Mouse (Mus musculus) cerebellum, adult 9-11 months (tissue): Measurements from ENCODE around the gene Ube2l6.
"Not testable (repeated sequence)": the region's sequence is repeated elsewhere in the genome, so short reads cannot be mapped to it uniquely, and the experiment has no call there.

Experiments used
- DNase-seq: peaks from one replicate; pipeline ENCODE4 v3.0.0; 2022

Ube2l6 gene

GRCm38 (mm10) chr2:84793871-84794270, 4.8 kb upstream of the Ube2l6 start:
- DNase-seq = no peak

- peak; percentile 87 for DNase-seq
Observed at GRCm38 (mm10) chr2:84797833-84798492, 665 bp upstream of the Ube2l6 start.

DNA sequence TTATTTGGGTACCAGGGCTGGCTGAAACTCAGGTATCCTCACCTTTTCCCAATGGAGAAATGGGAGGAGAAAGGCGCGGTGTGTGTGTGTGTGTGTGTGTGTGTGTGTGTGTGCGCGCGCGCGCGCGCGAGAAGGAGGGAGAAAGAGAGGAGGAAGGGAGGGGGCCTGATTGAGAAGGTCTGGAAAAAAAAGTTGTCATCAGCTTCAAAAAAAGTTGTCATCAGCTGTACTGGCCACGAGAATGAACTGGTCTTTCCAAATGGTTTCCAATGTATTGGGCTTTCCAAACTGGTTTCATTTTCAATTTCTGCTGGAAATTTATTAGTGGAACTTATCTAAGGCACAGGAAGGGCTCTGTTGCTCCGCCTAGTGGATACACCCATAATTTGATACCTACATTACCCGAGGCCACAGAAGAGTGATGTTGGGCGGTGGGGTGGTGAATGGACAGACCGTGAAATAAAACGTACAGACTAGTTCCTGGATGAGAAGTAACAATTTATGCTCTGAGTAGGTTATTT, 473 bp downstream of the Ube2l6 start:
- peak; percentile 76 for DNase-seq

- no peak for DNase-seq
Observed at GRCm38 (mm10) chr2:84800304-84800703, 1.7 kb downstream of the Ube2l6 start.

GRCm38 (mm10) chr2:84801223-84801622, 2.6 kb downstream of the Ube2l6 start:
- DNase-seq = not testable (repeated sequence)

DNA sequence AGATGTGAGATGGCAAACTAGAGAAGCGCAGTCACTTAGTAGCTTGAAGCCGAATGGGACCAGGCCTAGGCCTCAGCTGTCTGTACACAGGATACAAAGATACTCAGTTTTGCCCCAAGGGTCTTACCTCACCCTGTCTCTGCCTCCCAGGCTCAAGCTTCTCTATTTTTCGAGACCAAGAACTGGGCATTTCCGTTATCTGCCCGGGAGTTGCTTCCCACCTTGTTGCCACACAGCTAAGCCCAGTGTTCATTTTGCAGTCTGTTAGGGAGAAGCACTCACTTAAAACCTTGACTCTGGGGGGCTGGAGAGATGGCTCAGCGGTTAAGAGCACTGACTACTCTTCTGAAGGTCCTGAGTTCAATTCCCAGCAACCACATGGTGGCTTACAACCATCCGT, 5.3 kb downstream of the Ube2l6 start:
- DNase-seq = no peak

DNA sequence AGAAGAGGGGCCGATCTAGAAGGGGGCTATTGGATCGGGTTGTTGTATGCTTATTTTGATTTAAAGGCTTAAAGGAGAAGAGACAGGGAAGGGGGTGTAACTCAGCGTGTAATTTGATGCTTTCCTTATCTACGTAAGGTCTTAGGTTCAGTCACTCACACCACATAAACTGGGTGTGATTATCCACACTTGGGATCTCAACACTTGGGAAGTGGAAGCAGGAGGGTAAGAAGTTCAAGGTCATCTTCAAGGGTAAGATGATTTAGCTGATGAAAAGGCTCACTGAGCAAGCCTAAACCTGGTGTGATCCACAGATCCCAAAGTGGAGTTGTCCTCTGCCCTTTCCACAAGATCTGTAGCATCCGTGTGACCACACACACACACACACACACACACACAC, 7.9 kb downstream of the Ube2l6 start:
- no peak for DNase-seq

DNA sequence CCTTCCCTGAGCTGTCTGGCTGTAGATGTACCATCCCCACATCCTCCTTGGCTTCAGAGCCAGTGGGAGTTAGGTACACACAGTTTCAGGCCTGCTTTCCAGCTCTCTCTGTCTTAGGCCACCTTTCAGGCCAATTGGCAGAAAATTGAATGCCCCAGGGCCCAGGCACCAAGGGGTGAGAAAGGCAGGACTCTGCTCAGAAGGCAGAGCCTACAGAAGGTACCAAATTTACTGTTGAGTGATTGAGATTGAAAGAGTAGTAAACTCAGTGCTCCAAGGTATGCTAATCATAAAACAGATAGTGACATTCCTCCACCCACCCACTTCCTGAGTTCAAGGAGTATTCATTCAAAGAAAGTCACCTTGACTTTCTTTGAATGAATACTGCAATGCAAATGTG, 10.7 kb downstream of the Ube2l6 start:
- no peak for DNase-seq

DNA sequence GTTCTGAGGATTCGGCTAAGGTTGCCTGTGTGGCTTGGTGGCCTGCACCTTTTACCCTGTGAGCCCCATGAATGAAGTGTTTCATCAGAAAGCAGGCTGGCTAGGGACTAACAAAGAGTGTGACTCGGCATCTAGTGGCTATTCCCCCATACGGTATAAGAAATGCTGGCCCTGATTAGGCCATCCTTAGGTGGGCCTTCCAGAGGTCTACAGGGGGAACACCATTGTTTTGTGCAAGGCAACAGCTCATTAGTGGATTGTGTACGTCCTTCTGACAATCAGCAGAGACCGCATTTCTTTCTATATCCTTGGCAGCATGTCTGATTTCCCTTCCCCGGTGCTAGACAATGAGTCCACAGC, 11.9 kb downstream of the Ube2l6 start:
- DNase-seq = no peak

DNA sequence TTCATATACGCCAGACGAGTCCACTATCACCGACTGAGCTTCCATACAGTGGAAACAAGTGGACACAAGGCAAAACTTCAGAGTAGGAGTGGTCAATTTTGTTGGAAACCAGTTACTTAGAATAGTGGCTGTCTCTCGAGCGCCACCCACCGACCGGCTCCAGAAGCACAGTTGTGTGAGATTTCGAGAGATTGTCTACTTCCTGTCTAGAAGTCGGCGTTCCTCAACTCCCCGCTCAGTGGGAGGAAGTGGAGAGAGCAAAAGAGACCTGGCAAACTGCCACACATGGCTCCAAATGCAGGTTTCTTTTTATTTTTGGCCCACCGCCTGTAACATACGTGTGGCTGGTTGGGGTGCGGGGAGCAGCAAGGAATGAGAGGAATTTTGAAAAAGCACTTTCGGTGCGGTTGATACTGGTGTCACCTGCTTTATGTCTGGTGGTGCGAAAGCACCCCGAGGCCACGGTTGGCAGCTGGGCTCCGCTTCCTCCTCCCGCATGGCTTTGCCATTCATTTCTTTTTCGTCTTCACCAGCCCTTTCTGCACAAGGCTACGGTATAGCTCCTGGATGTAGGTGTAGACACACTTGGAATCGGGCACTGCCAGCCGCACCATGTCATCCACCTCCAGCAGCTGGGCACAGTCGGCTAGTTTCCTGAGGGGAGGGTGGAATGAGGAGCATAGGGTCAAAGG, 12.4 kb downstream of the Ube2l6 start:
- DNase-seq = peak; percentile 80

- no peak for DNase-seq
Observed at GRCm38 (mm10) chr2:84811880-84812279, 13.3 kb downstream of the Ube2l6 start.

- no peak for DNase-seq
Observed at GRCm38 (mm10) chr2:84812676-84813075, 14.0 kb downstream of the Ube2l6 start.

- DNase-seq = no peak
Observed at GRCm38 (mm10) chr2:84819861-84820260, 21.2 kb downstream of the Ube2l6 start.

DNA sequence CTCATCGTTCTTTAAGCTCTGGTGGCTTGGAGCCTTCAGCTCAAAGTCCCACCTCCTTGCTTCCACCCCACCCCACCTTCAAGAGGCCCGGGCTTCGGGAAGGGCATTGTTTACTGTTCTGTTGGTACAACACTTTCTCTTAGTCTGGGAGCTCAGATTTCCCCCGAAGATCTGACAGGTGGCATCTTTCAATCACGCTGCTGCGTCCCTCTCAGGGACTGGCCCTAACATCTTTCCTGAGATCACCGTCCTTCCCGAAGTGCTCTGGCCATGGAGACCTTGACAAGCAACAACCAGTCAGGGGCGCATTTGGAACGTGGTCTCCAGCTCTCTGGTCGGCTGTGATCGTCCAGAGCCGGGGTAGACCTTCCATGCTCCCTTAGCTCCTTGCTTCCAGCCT, 23.9 kb downstream of the Ube2l6 start, which contains the start of gene Smtnl1:
TSS of gene Smtnl1 (minus strand) at position 101 of the 400 bp plus-strand sequence.
- no peak for DNase-seq

- DNase-seq = no peak
Observed at GRCm38 (mm10) chr2:84823237-84823636, 24.6 kb downstream of the Ube2l6 start.

- peak; percentile 90 for DNase-seq
Observed at GRCm38 (mm10) chr2:84826488-84827282, 28.1 kb downstream of the Ube2l6 start, which contains the start of gene Timm10. Timm10 (plus strand) TSS chr2:84826997.

GRCm38 (mm10) chr2:84827283-84827920, 28.8 kb downstream of the Ube2l6 start:
- DNase-seq = peak; percentile 39

DNA sequence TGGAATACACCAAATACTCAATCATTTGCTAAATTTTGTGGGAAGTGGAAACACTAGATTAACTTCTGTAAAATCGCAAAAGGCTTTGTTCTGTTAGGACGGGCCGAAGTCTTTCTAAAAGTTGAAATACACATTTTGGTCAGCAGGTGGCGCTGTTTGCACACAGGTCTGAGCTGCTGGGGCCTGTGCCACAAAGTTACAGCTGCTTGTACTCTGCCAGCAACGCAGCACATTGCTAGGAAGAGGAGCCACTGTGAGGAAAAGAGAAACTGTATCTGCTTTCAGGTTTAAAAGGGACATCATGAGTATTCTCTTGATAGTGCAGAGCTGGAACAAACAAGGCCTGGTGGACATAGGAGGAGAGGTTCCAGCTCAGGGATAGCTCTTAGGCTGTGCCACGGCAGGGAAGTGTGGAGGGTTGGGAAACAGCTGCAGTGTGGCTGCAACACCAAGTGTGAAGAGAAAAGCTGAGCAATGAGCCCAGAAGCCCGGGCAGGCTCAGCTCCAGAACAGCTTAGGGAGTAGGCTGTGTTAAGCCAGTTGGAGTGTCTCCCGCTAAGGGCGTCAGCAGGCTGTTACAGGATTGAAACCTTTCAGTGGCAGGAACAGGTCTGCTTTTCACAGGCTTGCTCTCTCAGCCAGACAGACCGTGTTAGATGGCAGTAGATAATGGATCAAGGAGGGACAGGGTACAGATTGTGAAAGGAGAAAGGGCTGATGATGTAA, 33.2 kb downstream of the Ube2l6 start:
- peak; percentile 67 for DNase-seq

DNA sequence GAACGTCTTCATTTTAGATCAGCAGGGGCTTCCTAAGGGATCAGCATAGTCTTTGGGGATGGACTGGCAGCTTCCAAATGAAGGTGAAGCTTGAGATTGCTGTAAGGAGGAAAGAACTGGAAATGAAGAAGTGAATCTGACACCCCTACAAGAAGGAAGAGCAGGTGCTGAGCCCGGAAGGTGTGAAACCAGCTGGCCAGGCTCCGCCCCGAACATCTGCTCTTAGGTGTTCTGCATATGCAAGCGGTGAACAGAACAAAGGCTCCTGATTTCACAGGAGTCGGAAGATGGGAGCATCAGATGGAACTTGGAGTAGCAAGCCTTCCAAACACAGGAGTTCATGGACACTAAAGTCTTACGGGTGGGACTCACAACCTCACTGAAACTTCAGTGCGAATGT, 38.5 kb downstream of the Ube2l6 start:
- no peak for DNase-seq

GRCm38 (mm10) chr2:84837817-84838592, 39.4 kb downstream of the Ube2l6 start:
- no peak for DNase-seq

DNA sequence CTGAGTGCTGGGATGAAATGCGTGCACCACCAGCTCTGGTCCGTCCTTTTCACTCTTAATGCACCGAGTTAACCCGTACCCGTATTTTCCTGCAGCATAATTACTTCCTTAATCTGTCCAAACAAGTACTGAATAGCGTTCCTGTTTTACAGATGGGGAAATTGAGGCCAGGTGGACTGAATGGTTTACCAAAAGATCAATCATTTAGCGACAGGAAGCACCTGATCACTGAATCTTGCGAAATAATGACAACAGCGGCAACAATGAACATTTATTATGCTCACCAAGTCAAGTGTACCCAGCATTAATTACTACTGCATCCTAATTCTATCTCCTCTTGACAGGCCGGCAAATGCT, 39.9 kb downstream of the Ube2l6 start, which contains the start of gene Slc43a1:
TSS of gene Slc43a1 (plus strand) at position 258 of the 357 bp plus-strand sequence.
- DNase-seq = no peak
